ENCODE assay signal across 11 mouse cellular contexts in genomic region chr6:7555688-7556476, GRCm38 (mm10). TPM values are rescaled to one million over a fixed set of nuclear protein-coding genes. Genes with fewer than 3 reads are reported as not detected.
A peak's percentile ranks its signal among the peaks of the same experiment; 100 is the strongest.
DNase-seq lines count a peak whose midpoint lies in the region; ATAC-seq lines count a peak whose summit lies in the region.
"Had no signal": no experiment of that assay in that cellular context is flagged by ENCODE, and none has a peak within 500 bp of the region (broad histone marks: within the 10 kb centered on the region; RNA-seq: fewer than 3 reads in every experiment).

No protein-coding gene starts in this region.

- peak overlapping the region; percentile 53 for H3K4me3 ChIP-seq in hindbrain, embryonic 10.5 days
- peak overlapping the region; percentile 46 for H3K4me3 ChIP-seq in midbrain, embryonic 15.5 days
- H3K4me3 ChIP-seq: erythroblast, embryonic 14.5 days had no signal

- peaks cover 47% of the 10 kb centered on the region for H3K27me3 ChIP-seq in hindbrain, embryonic 10.5 days (ENCODE audit: insufficient read depth, poor library complexity, severe bottlenecking)
- H3K27me3 ChIP-seq in midbrain, embryonic 15.5 days (replicated peaks) = peaks cover 23% of the 10 kb centered on the region; the same call in 1 of the 2 replicates

- peaks cover 23% of the 10 kb centered on the region for H3K4me1 ChIP-seq in hindbrain, embryonic 10.5 days (replicated peaks)
- H3K4me1 ChIP-seq in midbrain, embryonic 15.5 days = peaks cover 22% of the 10 kb centered on the region

- ATAC-seq in midbrain, embryonic 15.5 days (replicated peaks) = peak; percentile 54
- ATAC-seq: activated CD4-positive, CD25-positive, alpha-beta regulatory T cell, adult 4 months had no signal

- peak overlapping the region; percentile 85 for H3K4me2 ChIP-seq in midbrain, embryonic 15.5 days

- DNase-seq in cerebellum, postnatal 14 days = peak; percentile 2 to 11
- DNase-seq in cerebellum, adult 11 months = no peak
- peak; percentile 12 for DNase-seq in ZHBTc4 (ENCODE audit: low read depth, low spot score)
- peak; percentile 30 for DNase-seq in hindbrain, embryonic 10.5 days (ENCODE audit: low spot score)
- DNase-seq in thymus, postnatal 4 days = no peak
- no peak for DNase-seq in adrenal gland, adult 2 months
- DNase-seq in cerebellum, adult 9-11 months = no peak
- DNase-seq: layer of hippocampus, postnatal 36 days had no signal

- 1% methylated on average over 25 of the region's 25 CpGs for WGBS in hindbrain, embryonic 10.5 days
- WGBS in midbrain, embryonic 15.5 days = 1% methylated on average over 25 of the region's 25 CpGs

- H3K9ac ChIP-seq in midbrain, embryonic 15.5 days = no peak overlapping the region; the same call in 1 of the 2 replicates

- no peaks in the 10 kb centered on the region for H3K9me3 ChIP-seq in hindbrain, embryonic 10.5 days
- H3K9me3 ChIP-seq in midbrain, embryonic 15.5 days = no peaks in the 10 kb centered on the region

- no peaks in the 10 kb centered on the region for H3K36me3 ChIP-seq in hindbrain, embryonic 10.5 days
- no peaks in the 10 kb centered on the region for H3K36me3 ChIP-seq in midbrain, embryonic 15.5 days (replicated peaks)

- no peak overlapping the region for H3K27ac ChIP-seq in hindbrain, embryonic 10.5 days
- no peak overlapping the region for H3K27ac ChIP-seq in midbrain, embryonic 15.5 days

RNA-seq across cellular contexts. Expression of gene Tac1, which starts 1.2 kb away (rescaled TPM):
- 3.2 and 3.3 TPM in 2 replicates for polyA plus RNA-seq in hindbrain, embryonic 10.5 days (2016; fragmentation: Nextera tagmentation; extraction: Ambion mirVana)
- polyA plus RNA-seq in midbrain, embryonic 15.5 days (2015; fragmentation: Nextera tagmentation; extraction: Ambion mirVana) = 96.5 and 105 TPM in 2 replicates
- not detected for total RNA-seq in adrenal gland, adult 2 months (2021)
- polyA plus RNA-seq in adrenal gland, adult 2 months (2012; rRNA removed) = not detected in 2 replicates
- polyA plus RNA-seq: activated CD4-positive, CD25-positive, alpha-beta regulatory T cell, adult 4 months; erythroblast, embryonic 14.5 days had no signal

Comparison
In these comparisons a context has a peak if more than half of its experiments do, and no peak if none do; other contexts are left out.
1. DNase-seq: peak in cerebellum, postnatal 14 days (2 of 2), ZHBTc4 (single experiment) and hindbrain, embryonic 10.5 days (single experiment); none in cerebellum, adult 11 months (single experiment), thymus, postnatal 4 days (single experiment), adrenal gland, adult 2 months (single experiment) and cerebellum, adult 9-11 months (single experiment).
2. RNA of gene Tac1, which starts 1.2 kb away (polyA plus RNA-seq): 96.5 to 105 TPM in midbrain, embryonic 15.5 days; 3.2 to 3.3 TPM in hindbrain, embryonic 10.5 days and not detected in adrenal gland, adult 2 months; every median in the first group is over 10 times any median in the second.